In genomic region chr16:11688281-11689005, GRCm38 (mm10) we compare ENCODE assay signal across 30 mouse cellular contexts.
A peak's percentile ranks its signal among the peaks of the same experiment; 100 is the strongest.
DNase-seq lines count a peak whose midpoint lies in the region; ATAC-seq and TF ChIP-seq lines count a peak whose summit lies in the region.
"Had no signal": no experiment of that assay in that cellular context is flagged by ENCODE, and none has a peak within 500 bp of the region (broad histone marks: within the 10 kb centered on the region; RNA-seq: fewer than 3 reads in every experiment).

No protein-coding gene starts in this region.

- H3K4me2 ChIP-seq in CH12.LX (ENCODE audit: insufficient read depth, low read depth, poor library complexity, severe bottlenecking), result no peak overlapping the region
- no peak overlapping the region for H3K4me2 ChIP-seq in forebrain, postnatal 0 days (ENCODE audit: low read depth)
- H3K4me2 ChIP-seq: embryonic facial prominence, embryonic 12.5 days; forebrain, embryonic 15.5 days; heart, embryonic 11.5 days; hindbrain, embryonic 12.5 days; midbrain, embryonic 11.5 days; neural tube, embryonic 12.5 days; stomach, embryonic 15.5 days had no signal

- H3K4me1 ChIP-seq in CH12.LX (ENCODE audit: control insufficient read depth in 1 of 2, insufficient read depth in 2 of 2), result peaks cover 5 to 38% of the 10 kb centered on the region in 2 experiments; a peak in 3 of 4 replicates
- H3K4me1 ChIP-seq in forebrain, postnatal 0 days (ENCODE audit: insufficient read depth), result no peaks in the 10 kb centered on the region
- H3K4me1 ChIP-seq: embryonic facial prominence, embryonic 12.5 days; forebrain, embryonic 15.5 days; stomach, embryonic 15.5 days had no signal

- dilution Hi-C loops in CH12.LX (cut with MboI; ENCODE audit: extremely low pct_ligation_motif_present, extremely low pct_unique_long_range_greater_than_20kb, low sequenced_read_pairs), result no loop called here

- no peak overlapping the region for H3K27ac ChIP-seq in CH12.LX (ENCODE audit: insufficient read depth, low read depth)
- H3K27ac ChIP-seq in forebrain, postnatal 0 days (ENCODE audit: low read depth, low read length), result no peak overlapping the region
- H3K27ac ChIP-seq: embryonic facial prominence, embryonic 12.5 days; forebrain, embryonic 10.5 days; forebrain, embryonic 15.5 days; hindbrain, embryonic 12.5 days; hindbrain, postnatal 0 days; liver, embryonic 14.5 days; macrophage; neural tube, embryonic 12.5 days; stomach, embryonic 15.5 days had no signal

- no peaks in the 10 kb centered on the region for H3K79me2 ChIP-seq in CH12.LX (replicated peaks; ENCODE audit: control insufficient read depth, extremely low read depth, insufficient read depth, poor library complexity, severe bottlenecking)

- no peak for TF ChIP-seq CTCF in CH12.LX (conservative IDR thresholded peaks at IDR 0.05 in 1 of 2, IDR thresholded peaks at IDR 0.05 in 1 of 2; ENCODE audit: low read depth in 2 of 2, low read length in 2 of 2)
- no peak for TF ChIP-seq CTCF in forebrain, postnatal 0 days (IDR thresholded peaks at IDR 0.05; ENCODE audit: low read depth)

- no peak overlapping the region for H3K9ac ChIP-seq in CH12.LX (ENCODE audit: insufficient read depth, low read depth)
- H3K9ac ChIP-seq in forebrain, postnatal 0 days, result no peak overlapping the region
- H3K9ac ChIP-seq: embryonic facial prominence, embryonic 12.5 days; forebrain, embryonic 15.5 days; hindbrain, embryonic 12.5 days; liver, embryonic 14.5 days; neural tube, embryonic 12.5 days; stomach, embryonic 15.5 days had no signal

- no peak for ATAC-seq in forebrain, postnatal 0 days
- ATAC-seq: forebrain, embryonic 15.5 days; hindbrain, postnatal 0 days; intestine, postnatal 0 days; midbrain, embryonic 16.5 days had no signal

- peak; percentile 17 for DNase-seq in B cell, adult 2 months
- DNase-seq in CH12.LX (ENCODE audit: extremely low read depth), result peak; percentile 29
- DNase-seq in induced T-regulatory cell, adult 2 months (ENCODE audit: low read depth), result peak; percentile 54
- peak; percentile 21 for DNase-seq in splenic B cell, adult 2 months (ENCODE audit: low read depth, low spot score)
- DNase-seq in right cerebral cortex, adult 2 months (ENCODE audit: low spot score in 2 of 2), result no peak
- no peak for DNase-seq in forebrain, postnatal 0 days
- DNase-seq in layer of hippocampus, postnatal 25 days (ENCODE audit: extremely low spot score in 1 of 2, low spot score in 1 of 2), result no peak
- DNase-seq: adrenal gland, adult 2 months; cerebellum, adult 8-10 months; cerebellum, postnatal 25 days; heart, postnatal 36 days; kidney, postnatal 14 days; layer of hippocampus, adult 9-11 months; liver; lung, adult 2 months; lung, postnatal 10 days; thymus, postnatal 14 days had no signal

- H3K27me3 ChIP-seq in CH12.LX (replicated peaks), result no peaks in the 10 kb centered on the region
- H3K27me3 ChIP-seq in splenic B cell, adult 2 months (ENCODE audit: control insufficient read depth, insufficient read depth, low read length, poor library complexity, severe bottlenecking), result no peaks in the 10 kb centered on the region
- no peaks in the 10 kb centered on the region for H3K27me3 ChIP-seq in forebrain, postnatal 0 days (ENCODE audit: insufficient read depth, low read length)
- H3K27me3 ChIP-seq: embryonic facial prominence, embryonic 12.5 days; forebrain, embryonic 15.5 days; hindbrain, embryonic 12.5 days; neural tube, embryonic 12.5 days; stomach, embryonic 15.5 days had no signal

- no peak for TF ChIP-seq RAD21 in CH12.LX (IDR thresholded peaks at IDR 0.05; ENCODE audit: low read depth, low read length)

- WGBS in forebrain, postnatal 0 days, result 77% methylated on average over 4 of the region's 4 CpGs

- in situ Hi-C loops in CH12.LX (cut with MboI; ENCODE audit: low pct_ligation_motif_present, low pct_unique_long_range_greater_than_20kb, low sequenced_read_pairs), result no loop called here

- TF ChIP-seq POLR2A in CH12.LX (IDR thresholded peaks at IDR 0.05; ENCODE audit: low read depth, low read length), result no peak

- H3K36me3 ChIP-seq in CH12.LX (replicated peaks in 1 of 2; ENCODE audit: control insufficient read depth in 1 of 2, insufficient read depth in 1 of 2, low read length in 1 of 2), result peaks cover 0 to 2% of the 10 kb centered on the region in 2 experiments
- H3K36me3 ChIP-seq in splenic B cell, adult 2 months (ENCODE audit: control insufficient read depth, insufficient read depth, low read length, poor library complexity, severe bottlenecking), result no peaks in the 10 kb centered on the region
- no peaks in the 10 kb centered on the region for H3K36me3 ChIP-seq in forebrain, postnatal 0 days (ENCODE audit: insufficient read depth)
- H3K36me3 ChIP-seq: embryonic facial prominence, embryonic 12.5 days; forebrain, embryonic 10.5 days; forebrain, embryonic 15.5 days; hindbrain, embryonic 12.5 days; neural tube, embryonic 12.5 days; stomach, embryonic 15.5 days had no signal

- H3K4me3 ChIP-seq in CH12.LX (replicated peaks in 1 of 3; ENCODE audit: low read depth in 2 of 3, low read length in 2 of 3, poor library complexity in 1 of 3), result no peak overlapping the region
- H3K4me3 ChIP-seq in forebrain, postnatal 0 days (ENCODE audit: low read depth, low read length), result no peak overlapping the region
- H3K4me3 ChIP-seq: embryonic facial prominence, embryonic 12.5 days; forebrain, embryonic 10.5 days; forebrain, embryonic 15.5 days; hindbrain, embryonic 12.5 days; neural tube, embryonic 12.5 days; stomach, embryonic 15.5 days had no signal

- peak; percentile 58 for TF ChIP-seq EP300 in CH12.LX (IDR thresholded peaks at IDR 0.05; ENCODE audit: low read length)

- peaks cover 2% of the 10 kb centered on the region for H3K9me3 ChIP-seq in CH12.LX (replicated peaks; ENCODE audit: low read length)
- H3K9me3 ChIP-seq in forebrain, postnatal 0 days (ENCODE audit: low read length), result no peaks in the 10 kb centered on the region
- H3K9me3 ChIP-seq: embryonic facial prominence, embryonic 12.5 days; forebrain, embryonic 10.5 days; forebrain, embryonic 15.5 days; hindbrain, embryonic 12.5 days; neural tube, embryonic 12.5 days; stomach, embryonic 15.5 days had no signal

TF ChIP-seq in CH12.LX, 34 proteins besides CTCF, POLR2A, EP300 and RAD21:
- no peak for TF ChIP-seq POLR2AphosphoS2 (IDR thresholded peaks at IDR 0.05; ENCODE audit: low read depth, low read length)
- TF ChIP-seq CHD1 (IDR thresholded peaks at IDR 0.05; ENCODE audit: low read depth, low read length), result no peak
- no peak for TF ChIP-seq GABPA (IDR thresholded peaks at IDR 0.05; ENCODE audit: insufficient replicate concordance, low read depth, low read length)
- TF ChIP-seq ETS1 (conservative IDR thresholded peaks at IDR 0.05; ENCODE audit: low read depth, low read length), result no peak
- TF ChIP-seq BHLHE40 (IDR thresholded peaks at IDR 0.05; ENCODE audit: low read depth, low read length), result 0 out of 2 replicates have a peak, but pooled peaks have one; percentile 24
- peak; percentile 91 for TF ChIP-seq IRF4 (IDR thresholded peaks at IDR 0.05; ENCODE audit: low read depth, low read length)
- TF ChIP-seq JUND (conservative IDR thresholded peaks at IDR 0.05; ENCODE audit: low read depth, low read length), result peak; percentile 64
- peak; percentile 72 for TF ChIP-seq ELF1 (IDR thresholded peaks at IDR 0.05; ENCODE audit: low read depth, low read length)
- TF ChIP-seq ZNF384 (IDR thresholded peaks at IDR 0.05; ENCODE audit: low read depth, low read length), result no peak
- 0 out of 2 replicates have a peak, but pooled peaks have one; percentile 47 for TF ChIP-seq RCOR1 (conservative IDR thresholded peaks at IDR 0.05; ENCODE audit: low read depth, low read length)

Comparison
In these comparisons a context has a peak if more than half of its experiments do, and no peak if none do; other contexts are left out.
1. DNase-seq: peak in B cell, adult 2 months (2 of 2), CH12.LX (single experiment), induced T-regulatory cell, adult 2 months (single experiment) and splenic B cell, adult 2 months (single experiment); none in right cerebral cortex, adult 2 months (0 of 2), forebrain, postnatal 0 days (single experiment) and layer of hippocampus, postnatal 25 days (0 of 2).